Mouse (Mus musculus) heart, embryonic 14.5 days (tissue): Measurements from ENCODE around the gene Tnip1. TPM values are rescaled to one million over a fixed set of nuclear protein-coding genes. Genes with fewer than 3 reads are reported as not detected.

Experiments
- ATAC-seq: fragments of 200-750 bp; cut with Nextera tagmentation; 2 replicates; pipeline ENCODE4 v1.8.0; 2017; ENCODE audit warnings: low read depth, moderate TSS enrichment; ENCODE audit not compliant: insufficient number of reproducible peaks, insufficient read depth, low FRiP score
- H3K27ac ChIP-seq, 2 experiments: fragments of 200-500 bp in 1 of 2; fragments of 300-500 bp in 1 of 2; sonication (generic) in 1 of 2; replicated peaks in 1 of 2; 2 replicates each; pipeline ENCODE4 v1.5.1; 2012 to 2014; ENCODE audit warnings: low read depth in 2 of 2, low read length in 2 of 2, control low read depth in 1 of 2, mild to moderate bottlenecking in 1 of 2, mixed read lengths in 1 of 2; ENCODE audit not compliant: control insufficient read depth in 1 of 2, insufficient read depth in 1 of 2
- H3K27me3 ChIP-seq: fragments of 300-500 bp; sonication (generic); 2 replicates; pipeline ENCODE4 v1.6.1; 2014; ENCODE audit warnings: mild to moderate bottlenecking, low read length, control low read depth; ENCODE audit not compliant: control insufficient read depth, insufficient read depth
- H3K36me3 ChIP-seq: fragments of 300-500 bp; sonication (generic); 2 replicates; pipeline ENCODE4 v1.6.1; 2014; ENCODE audit warnings: mild to moderate bottlenecking, control low read depth, low read length, mixed read lengths; ENCODE audit not compliant: control insufficient read depth, insufficient read depth
- H3K4me1 ChIP-seq, 2 experiments: fragments of 200-500 bp in 1 of 2; fragments of 300-500 bp in 1 of 2; sonication (generic) in 1 of 2; 2 replicates each; pipeline ENCODE4 v1.6.1; 2012 to 2014; ENCODE audit warnings: low read length in 2 of 2, control low read depth in 1 of 2, mixed read lengths in 1 of 2; ENCODE audit not compliant: control insufficient read depth in 2 of 2, insufficient read depth in 2 of 2
- H3K4me2 ChIP-seq: fragments of 300-500 bp; sonication (generic); 2 replicates; pipeline ENCODE4 v1.6.1; 2014; ENCODE audit warnings: mild to moderate bottlenecking, low read length
- H3K4me3 ChIP-seq, 2 experiments: fragments of 200-500 bp in 1 of 2; fragments of 300-500 bp in 1 of 2; sonication (generic) in 1 of 2; 2 replicates each; pipeline ENCODE4 v1.5.1; 2012 to 2014; ENCODE audit warnings: low read length in 2 of 2, mild to moderate bottlenecking in 2 of 2, control low read depth in 1 of 2, low read depth in 1 of 2, moderate library complexity in 1 of 2; ENCODE audit not compliant: control insufficient read depth in 1 of 2, insufficient read depth in 1 of 2
- H3K9ac ChIP-seq: fragments of 300-500 bp; sonication (generic); 2 replicates; pipeline ENCODE4 v1.6.1; 2014; ENCODE audit warnings: mild to moderate bottlenecking, low read length
- H3K9me3 ChIP-seq: fragments of 300-500 bp; sonication (generic); 2 replicates; pipeline ENCODE4 v1.6.1; 2016; ENCODE audit warnings: low read length, control low read depth; ENCODE audit not compliant: control insufficient read depth
- whole genome bisulfite sequencing: fragments of 180-500 bp; shearing (Covaris S2); extraction: QIAGEN DNeasy Blood & Tissue Kit; methylation state at CpG from one replicate; pipeline ENCODE4 v1.1.7; 2014; 5-methylcytosine and 5-hydroxymethylcytosine counted together
- polyA plus RNA-seq: library from polyadenylated mRNA; unstranded; fragments of >200 nt; fragmentation: Nextera tagmentation; extraction: Ambion mirVana; gene quantifications from 2 replicates; pipeline ENCODE4 v1.2.1, GENCODE M21; 2014

The Tnip1 gene
- polyA plus RNA-seq, 1 experiment from 2014 or later: 19.3 TPM

- Histone ChIP-seq H3K27ac (0 out of 4 replicates have a peak overlapping the region, but pooled peaks of 1 of the 2 experiments have one; percentile 27), H3K4me1 (peaks cover 0 to 13% of the 10 kb centered on the region in 2 experiments; a peak in 2 of 4 replicates), H3K4me2 (peak overlapping the region; percentile 63), H3K4me3 (peak overlapping the region in 1 of 2 experiments; percentile 88; a peak in 1 of 4 replicates), H3K27me3 (no peaks in the 10 kb centered on the region), H3K9me3 (no peaks in the 10 kb centered on the region), H3K9ac (peak overlapping the region; percentile 95), H3K36me3 (peaks cover 42% of the 10 kb centered on the region)
- ATAC-seq: no peak
- 86% methylated on average over 3 of the region's 3 CpGs for WGBS
Observed at GRCm38 (mm10) chr11:54867903-54868434, 94.7 kb downstream of the Tnip1 start.

DNA sequence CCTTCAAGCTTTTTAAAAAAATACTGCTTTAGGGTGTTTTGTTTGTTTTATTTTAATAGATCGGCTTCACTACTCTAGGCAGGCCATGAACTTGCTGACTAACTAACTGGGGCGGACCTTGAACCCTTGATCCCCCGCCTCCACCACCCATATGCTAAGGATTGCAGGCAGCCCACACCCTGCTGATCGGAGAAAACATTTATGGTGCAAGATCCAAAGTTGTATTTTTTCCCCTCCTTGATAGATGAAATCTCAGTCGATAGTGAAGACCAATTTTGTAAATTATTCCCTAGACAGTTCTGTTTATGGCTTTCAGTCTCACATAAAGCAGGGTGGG, 95.7 kb downstream of the Tnip1 start:
- H3K27me3 ChIP-seq: no peaks in the 10 kb centered on the region
- WGBS: 2% methylated on average over 5 of the region's 5 CpGs
- peak overlapping the region; percentile 89 for H3K27ac ChIP-seq
- H3K9me3 ChIP-seq: no peaks in the 10 kb centered on the region
- H3K36me3 ChIP-seq: peaks cover 32% of the 10 kb centered on the region
- peak overlapping the region; percentile 95 for H3K9ac ChIP-seq
- peak overlapping the region; percentile 63 for H3K4me2 ChIP-seq
- peaks cover 0 to 13% of the 10 kb centered on the region in 2 experiments; a peak in 2 of 4 replicates for H3K4me1 ChIP-seq
- H3K4me3 ChIP-seq: peak overlapping the region; percentile 85 to 88
- ATAC-seq: 0 out of 2 replicates have a peak, but pooled peaks have one; percentile 25

GRCm38 (mm10) chr11:54866119-54867048, 96.3 kb downstream of the Tnip1 start, which contains the start of gene Hint1:
Gene Hint1 (plus strand): TSS chr11:54866383.
- H3K4me1 ChIP-seq: peaks cover 0 to 13% of the 10 kb centered on the region in 2 experiments; a peak in 2 of 4 replicates
- peak within 1 kb of the TSS; percentile 89 for H3K27ac ChIP-seq
- peak within 1 kb of the TSS; percentile 85 to 88 for H3K4me3 ChIP-seq
- H3K36me3 ChIP-seq: peaks cover 26% of the 10 kb centered on the region
- H3K27me3 ChIP-seq: no peaks in the 10 kb centered on the region
- peak; percentile 73 for ATAC-seq
- H3K4me2 ChIP-seq: peak within 1 kb of the TSS; percentile 63
- H3K9ac ChIP-seq: peak within 1 kb of the TSS; percentile 95
- WGBS: under 1% methylated on average over 91 of the region's 107 CpGs
- H3K9me3 ChIP-seq: no peaks in the 10 kb centered on the region

DNA sequence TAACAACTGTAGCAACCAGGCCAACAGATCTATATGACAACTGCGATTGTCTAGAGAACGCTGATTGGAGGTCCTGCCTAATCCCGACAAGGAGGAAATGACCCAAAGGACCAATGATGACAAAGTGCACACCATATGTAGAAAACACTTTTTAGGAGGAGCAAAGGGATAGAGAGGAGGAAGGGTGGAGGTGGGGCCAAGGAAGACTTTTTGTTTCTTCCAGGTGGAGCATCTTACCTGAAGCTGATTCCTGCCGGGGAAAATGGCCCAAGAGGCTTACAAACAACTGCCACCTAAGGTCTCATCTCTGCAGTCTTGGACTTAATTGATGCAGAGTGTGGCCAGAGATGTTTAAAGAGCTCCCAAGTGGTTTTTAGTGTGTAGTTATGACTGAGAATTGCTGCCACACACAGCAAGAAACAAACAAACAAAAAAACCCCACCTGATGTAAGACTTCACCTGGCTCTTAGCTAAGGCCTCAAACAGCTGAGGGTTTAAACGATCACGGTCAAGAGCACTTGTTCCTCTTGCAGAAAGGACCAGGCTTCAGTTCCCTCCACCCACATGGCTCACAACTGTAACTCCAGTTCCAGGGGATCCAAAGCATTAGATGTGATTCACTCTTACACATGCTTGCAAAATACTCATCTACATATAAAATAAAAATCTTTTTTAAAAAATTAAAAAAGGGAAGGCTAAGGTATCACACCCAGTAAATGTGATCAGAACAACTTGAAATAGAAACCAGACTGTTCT, 97.2 kb downstream of the Tnip1 start:
- Histone ChIP-seq H3K9me3 (no peaks in the 10 kb centered on the region), H3K4me1 (peaks cover 0 to 13% of the 10 kb centered on the region in 2 experiments; a peak in 2 of 4 replicates), H3K27ac (peak overlapping the region; percentile 77 to 89; a peak in 3 of 4 replicates), H3K36me3 (peaks cover 17% of the 10 kb centered on the region), H3K9ac (peak overlapping the region; percentile 95), H3K4me3 (peak overlapping the region; percentile 85 to 88), H3K27me3 (no peaks in the 10 kb centered on the region), H3K4me2 (peak overlapping the region; percentile 63)
- ATAC-seq: no peak
- WGBS: 73% methylated on average over 6 of the region's 6 CpGs

GRCm38 (mm10) chr11:54862621-54863520, 99.8 kb downstream of the Tnip1 start:
- no peak for ATAC-seq
- Histone ChIP-seq H3K27ac (no peak overlapping the region), H3K4me2 (no peak overlapping the region), H3K36me3 (no peaks in the 10 kb centered on the region), H3K4me3 (no peak overlapping the region), H3K4me1 (peaks cover 0 to 9% of the 10 kb centered on the region in 2 experiments; a peak in 2 of 4 replicates), H3K9ac (no peak overlapping the region), H3K27me3 (no peaks in the 10 kb centered on the region), H3K9me3 (no peaks in the 10 kb centered on the region)
- 34% methylated on average over 10 of the region's 10 CpGs for whole genome bisulfite sequencing

DNA sequence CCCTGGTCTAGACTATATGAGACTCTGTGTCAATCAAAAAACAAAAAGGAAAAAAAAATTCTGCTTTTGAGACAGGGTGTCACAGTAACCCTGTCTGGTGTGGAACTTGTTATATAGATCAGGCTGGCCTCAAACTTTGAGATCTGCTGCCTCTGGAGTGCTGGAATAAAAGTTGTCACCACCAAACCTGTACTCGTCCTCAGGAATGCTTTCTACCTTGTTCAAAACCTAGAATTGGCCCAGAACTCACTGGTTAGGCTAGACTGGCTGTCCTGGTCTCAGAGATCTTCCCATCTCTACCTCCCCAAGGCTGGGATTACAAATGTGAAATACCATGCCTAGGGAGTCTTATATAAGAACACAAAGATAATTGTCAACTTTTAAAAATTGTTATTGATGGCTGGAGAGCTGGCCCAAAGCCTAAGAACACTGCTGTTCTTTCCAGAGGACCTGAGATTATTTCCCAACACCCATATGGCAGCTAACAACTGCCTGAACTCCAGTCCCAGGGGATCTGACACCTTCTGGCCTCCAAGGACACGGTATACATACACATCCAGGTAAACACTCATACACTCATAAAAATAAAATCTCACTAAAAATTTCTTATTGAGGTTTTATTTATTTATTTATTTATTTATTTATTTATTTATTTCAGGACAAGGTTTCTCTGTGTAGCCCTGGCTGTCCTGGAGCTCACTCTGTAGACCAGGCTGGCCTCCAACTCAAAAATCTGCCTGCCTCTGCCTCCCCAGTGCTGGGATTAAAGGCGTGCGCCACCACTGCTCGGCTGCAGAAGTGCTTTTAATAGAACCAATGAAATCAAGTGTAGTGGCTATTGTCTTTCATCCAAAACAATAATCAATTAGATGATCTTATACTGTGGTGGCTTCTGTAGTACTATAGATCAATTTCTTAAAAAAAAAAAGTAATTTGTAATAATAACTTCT, 101.0 kb downstream of the Tnip1 start:
- Histone ChIP-seq H3K9me3 (no peaks in the 10 kb centered on the region), H3K4me3 (peak overlapping the region in 1 of 2 experiments; percentile 66; a peak in 1 of 4 replicates), H3K4me2 (peak overlapping the region; percentile 77), H3K27ac (peak overlapping the region in 1 of 2 experiments; percentile 84; a peak in 1 of 4 replicates), H3K9ac (no peak overlapping the region; the same call in 1 of the 2 replicates), H3K4me1 (peaks cover 0 to 4% of the 10 kb centered on the region in 2 experiments; a peak in 1 of 4 replicates), H3K36me3 (no peaks in the 10 kb centered on the region), H3K27me3 (no peaks in the 10 kb centered on the region)
- no peak for ATAC-seq
- WGBS: 86% methylated on average over 5 of the region's 5 CpGs
